10 mouse cellular contexts compared by ENCODE assay signal in the genomic region with DNA sequence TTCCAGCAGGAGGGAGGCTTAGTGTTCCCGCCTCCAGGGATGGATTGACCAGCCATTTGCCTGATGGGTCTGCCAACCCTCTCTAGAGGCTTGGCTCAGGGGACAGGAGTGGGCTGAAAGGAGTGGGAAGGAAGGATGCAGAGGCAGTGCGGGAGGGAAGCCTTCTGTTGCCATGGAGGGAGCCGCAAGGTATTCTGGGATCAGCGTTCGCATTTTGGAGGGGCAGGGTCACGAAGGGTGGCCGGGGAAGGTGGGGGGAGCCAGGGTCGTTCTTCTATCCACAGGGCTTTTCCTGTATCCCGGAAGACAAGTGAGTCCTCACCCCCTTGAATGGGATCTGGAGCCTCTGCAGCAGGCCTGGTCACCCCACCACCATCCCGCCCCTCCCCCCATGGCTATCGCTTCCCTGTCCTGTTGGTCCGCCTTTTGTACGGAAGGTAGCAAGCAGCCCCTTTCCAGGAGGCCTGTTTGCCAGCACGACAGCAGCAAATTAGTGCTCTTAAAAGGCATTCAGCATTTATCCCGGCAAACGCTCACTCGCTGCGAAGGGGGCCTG.
DNase-seq lines count a peak whose midpoint lies in the region; ATAC-seq and TF ChIP-seq lines count a peak whose summit lies in the region.
"Had no signal": no experiment of that assay in that cellular context is flagged by ENCODE, and none has a peak within 500 bp of the region (broad histone marks: within the 10 kb centered on the region; RNA-seq: fewer than 3 reads in every experiment).

No protein-coding gene starts in this region.

- no peak for TF ChIP-seq EP300 in lung, postnatal 0 days (IDR thresholded peaks at IDR 0.05)

- peak overlapping the region; percentile 39 for H3K4me2 ChIP-seq in intestine, embryonic 14.5 days (ENCODE audit: low read length)
- H3K4me2 ChIP-seq in intestine, postnatal 0 days (replicated peaks; ENCODE audit: low read depth): no peak overlapping the region
- peak overlapping the region; percentile 44 for H3K4me2 ChIP-seq in embryonic facial prominence, embryonic 12.5 days (replicated peaks)
- H3K4me2 ChIP-seq in neural tube, embryonic 15.5 days: peak overlapping the region; percentile 49
- no peak overlapping the region for H3K4me2 ChIP-seq in lung, postnatal 0 days (replicated peaks; ENCODE audit: low read depth, low read length)

- WGBS in intestine, embryonic 14.5 days: 17% methylated on average over 18 of the region's 18 CpGs
- WGBS in intestine, postnatal 0 days: 16% methylated on average over 18 of the region's 18 CpGs
- 17% methylated on average over 17 of the region's 18 CpGs for WGBS in embryonic facial prominence, embryonic 12.5 days
- WGBS in neural tube, embryonic 15.5 days: 9% methylated on average over 18 of the region's 18 CpGs
- 16% methylated on average over 18 of the region's 18 CpGs for WGBS in lung, postnatal 0 days
- 17% methylated on average over 18 of the region's 18 CpGs for WGBS in lung, adult 2 months

- no peak for TF ChIP-seq POLR2A in lung, adult 2 months (IDR thresholded peaks at IDR 0.05; ENCODE audit: borderline replicate concordance, extremely low read depth, low read depth, low read length)

- no peaks in the 10 kb centered on the region for H3K36me3 ChIP-seq in intestine, embryonic 14.5 days (ENCODE audit: control insufficient read depth, insufficient read depth, low read length)
- no peaks in the 10 kb centered on the region for H3K36me3 ChIP-seq in intestine, postnatal 0 days (ENCODE audit: control insufficient read depth, insufficient read depth)
- H3K36me3 ChIP-seq in embryonic facial prominence, embryonic 12.5 days: no peaks in the 10 kb centered on the region
- H3K36me3 ChIP-seq in neural tube, embryonic 15.5 days: no peaks in the 10 kb centered on the region
- H3K36me3 ChIP-seq in lung, postnatal 0 days (ENCODE audit: insufficient read depth, low read length): no peaks in the 10 kb centered on the region

- H3K9ac ChIP-seq in intestine, embryonic 14.5 days (ENCODE audit: low read length): no peak overlapping the region
- H3K9ac ChIP-seq in intestine, postnatal 0 days (ENCODE audit: low read depth, low read length): no peak overlapping the region
- no peak overlapping the region for H3K9ac ChIP-seq in embryonic facial prominence, embryonic 12.5 days
- no peak overlapping the region for H3K9ac ChIP-seq in neural tube, embryonic 15.5 days (replicated peaks)
- no peak overlapping the region for H3K9ac ChIP-seq in lung, postnatal 0 days (replicated peaks; ENCODE audit: low read depth)

- H3K27me3 ChIP-seq in intestine, embryonic 14.5 days (replicated peaks; ENCODE audit: control insufficient read depth, insufficient read depth, low read length): 0 out of 2 replicates have a peak, but pooled peaks cover 3% of the 10 kb centered on the region
- no peaks in the 10 kb centered on the region for H3K27me3 ChIP-seq in intestine, postnatal 0 days (replicated peaks; ENCODE audit: control insufficient read depth, insufficient read depth, low read length)
- H3K27me3 ChIP-seq in embryonic facial prominence, embryonic 12.5 days: peaks cover 19% of the 10 kb centered on the region; the same call in 1 of the 2 replicates
- no peaks in the 10 kb centered on the region for H3K27me3 ChIP-seq in neural tube, embryonic 15.5 days (replicated peaks)
- no peaks in the 10 kb centered on the region for H3K27me3 ChIP-seq in lung, postnatal 0 days (replicated peaks; ENCODE audit: insufficient read depth, low read length)

- H3K4me1 ChIP-seq in intestine, embryonic 14.5 days (replicated peaks; ENCODE audit: control insufficient read depth, insufficient read depth, low read length): no peaks in the 10 kb centered on the region; the same call in 1 of the 2 replicates
- no peaks in the 10 kb centered on the region for H3K4me1 ChIP-seq in intestine, postnatal 0 days (replicated peaks; ENCODE audit: control insufficient read depth, insufficient read depth, low read length)
- H3K4me1 ChIP-seq in embryonic facial prominence, embryonic 12.5 days: peaks cover 13% of the 10 kb centered on the region
- peaks cover 43% of the 10 kb centered on the region for H3K4me1 ChIP-seq in neural tube, embryonic 15.5 days
- H3K4me1 ChIP-seq in lung, postnatal 0 days (ENCODE audit: insufficient read depth, low read depth, low read length): no peaks in the 10 kb centered on the region
- no peaks in the 10 kb centered on the region for H3K4me1 ChIP-seq in lung, adult 2 months (ENCODE audit: control insufficient read depth, insufficient read depth, low read length)

- no peak overlapping the region for H3K4me3 ChIP-seq in intestine, embryonic 14.5 days (ENCODE audit: low read depth, low read length)
- no peak overlapping the region for H3K4me3 ChIP-seq in intestine, postnatal 0 days (ENCODE audit: low read depth, low read length)
- H3K4me3 ChIP-seq in embryonic facial prominence, embryonic 12.5 days: peak overlapping the region; percentile 25
- peak overlapping the region; percentile 12; the same call in 1 of the 2 replicates for H3K4me3 ChIP-seq in neural tube, embryonic 15.5 days (replicated peaks)
- H3K4me3 ChIP-seq in lung, postnatal 0 days (ENCODE audit: low read depth, low read length): no peak overlapping the region
- no peak overlapping the region for H3K4me3 ChIP-seq in lung, adult 2 months (replicated peaks; ENCODE audit: extremely low read depth, low read depth, low read length)
- H3K4me3 ChIP-seq: myocyte had no signal

- no peaks in the 10 kb centered on the region for H3K9me3 ChIP-seq in intestine, embryonic 14.5 days (ENCODE audit: control insufficient read depth, low read length)
- no peaks in the 10 kb centered on the region for H3K9me3 ChIP-seq in intestine, postnatal 0 days (ENCODE audit: control insufficient read depth)
- no peaks in the 10 kb centered on the region for H3K9me3 ChIP-seq in embryonic facial prominence, embryonic 12.5 days
- H3K9me3 ChIP-seq in neural tube, embryonic 15.5 days (replicated peaks): no peaks in the 10 kb centered on the region
- no peaks in the 10 kb centered on the region for H3K9me3 ChIP-seq in lung, postnatal 0 days (ENCODE audit: low read length)

- no peak for TF ChIP-seq CTCF in intestine, postnatal 0 days (IDR thresholded peaks at IDR 0.05; ENCODE audit: low read depth)
- no peak for TF ChIP-seq CTCF in lung, postnatal 0 days (IDR thresholded peaks at IDR 0.05)
- no peak for TF ChIP-seq CTCF in lung, adult 2 months (IDR thresholded peaks at IDR 0.05; ENCODE audit: insufficient read depth, low read length)

- no peak overlapping the region for H3K27ac ChIP-seq in intestine, embryonic 14.5 days (ENCODE audit: low read depth)
- no peak overlapping the region for H3K27ac ChIP-seq in intestine, postnatal 0 days (ENCODE audit: low read depth, low read length)
- H3K27ac ChIP-seq in embryonic facial prominence, embryonic 12.5 days: no peak overlapping the region
- no peak overlapping the region for H3K27ac ChIP-seq in neural tube, embryonic 15.5 days (replicated peaks)
- H3K27ac ChIP-seq in lung, postnatal 0 days (ENCODE audit: low read length): no peak overlapping the region

- DNase-seq in intestine, embryonic 14.5 days (ENCODE audit: low spot score): no peak
- DNase-seq in layer of hippocampus, postnatal 36 days: peak; percentile 48 to 53
- no peak for DNase-seq in lung, postnatal 0 days (ENCODE audit: low spot score)
- no peak for DNase-seq in gastrocnemius, adult 8-10 months (ENCODE audit: low spot score in 2 of 2)
- no peak for DNase-seq in lung, adult 2 months
- DNase-seq: kidney, postnatal 10 days had no signal

- ATAC-seq in intestine, embryonic 14.5 days (replicated peaks; ENCODE audit: low FRiP score, low TSS enrichment, low read depth): no peak
- ATAC-seq in intestine, postnatal 0 days: no peak
- 0 out of 2 replicates have a peak, but pooled peaks have one; percentile 38 for ATAC-seq in embryonic facial prominence, embryonic 12.5 days (ENCODE audit: insufficient number of reproducible peaks, insufficient read depth, low FRiP score, low TSS enrichment)
- 0 out of 2 replicates have a peak, but pooled peaks have one; percentile 46 for ATAC-seq in neural tube, embryonic 15.5 days (ENCODE audit: low FRiP score)
- no peak for ATAC-seq in lung, postnatal 0 days

Comparison
In these comparisons a context has a peak if more than half of its experiments do, and no peak if none do; other contexts are left out.
1. H3K4me2 ChIP-seq: peak in intestine, embryonic 14.5 days (single experiment), embryonic facial prominence, embryonic 12.5 days (single experiment) and neural tube, embryonic 15.5 days (single experiment); none in intestine, postnatal 0 days (single experiment) and lung, postnatal 0 days (single experiment).
2. ATAC-seq: peak in embryonic facial prominence, embryonic 12.5 days (single experiment) and neural tube, embryonic 15.5 days (single experiment); none in intestine, embryonic 14.5 days (single experiment), intestine, postnatal 0 days (single experiment) and lung, postnatal 0 days (single experiment).
3. DNase-seq: peak in layer of hippocampus, postnatal 36 days (2 of 2); none in intestine, embryonic 14.5 days (single experiment), lung, postnatal 0 days (single experiment), gastrocnemius, adult 8-10 months (0 of 2) and lung, adult 2 months (single experiment).
4. H3K4me3 ChIP-seq: peak in embryonic facial prominence, embryonic 12.5 days (single experiment) and neural tube, embryonic 15.5 days (single experiment); none in intestine, embryonic 14.5 days (single experiment), intestine, postnatal 0 days (single experiment), lung, postnatal 0 days (single experiment) and lung, adult 2 months (single experiment).